Mouse (Mus musculus) liver, adult 10 weeks (tissue): ENCODE data around the gene Krtap31-1. TPM values are rescaled to one million over a fixed set of nuclear protein-coding genes. Genes with fewer than 3 reads are reported as not detected.

Experiments used
- polyA plus RNA-seq: library from polyadenylated mRNA; stranded (reverse); fragments of 350-450 nt; fragmentation: Illumina TruSeq; extraction: RNeasy Lipid Tissue Mini Kit (QIAGEN cat#74804); gene quantifications from one replicate; pipeline ENCODE4 v1.2.3, GENCODE M21; 2014; ENCODE audit warnings: low read depth, low replicate concordance

Gene Krtap31-1
- not detected for polyA plus RNA-seq

DNA sequence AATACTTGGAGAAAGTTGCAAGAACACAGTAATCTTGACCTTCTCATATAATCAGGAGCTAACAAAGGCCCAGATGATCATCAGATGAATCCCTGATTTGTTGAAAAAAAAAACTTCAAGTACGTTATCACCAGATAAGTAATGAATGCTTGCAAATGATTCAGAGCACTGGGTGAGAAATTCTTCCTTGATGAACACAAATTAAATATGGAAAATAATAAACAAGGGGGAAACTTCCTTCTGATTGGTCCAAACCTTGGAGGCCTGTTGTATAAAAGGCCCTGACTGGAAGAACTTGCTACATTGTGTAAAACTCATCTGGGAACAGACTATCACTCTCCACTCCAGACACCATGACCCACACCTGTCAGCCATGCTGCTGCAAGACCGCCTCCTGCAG, at the start of gene Krtap31-1:
Gene Krtap31-1, plus strand, starts transcription at position 301 of the 400 bp plus-strand sequence.

DNA sequence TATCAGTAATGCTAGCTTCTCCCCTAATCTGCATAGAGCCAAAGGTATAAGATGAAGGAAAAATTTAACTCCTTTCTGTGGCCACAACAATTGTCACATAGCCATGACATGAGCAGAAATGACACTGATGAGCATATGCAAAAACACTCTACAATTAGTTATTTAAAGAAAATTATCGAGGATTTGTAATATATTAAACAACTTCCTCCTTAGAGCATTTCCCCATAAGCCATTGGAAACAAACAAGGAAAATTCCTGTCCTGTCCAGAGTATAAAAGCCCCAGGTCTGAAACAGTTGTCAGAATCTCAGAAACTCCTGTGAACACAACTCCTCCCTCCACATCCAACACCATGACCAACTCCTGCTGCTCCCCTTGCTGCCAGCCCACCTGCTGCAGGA, 43.5 kb upstream of the Krtap31-1 start, which contains the start of gene Gm11559:
Gene Gm11559, plus strand, starts transcription at position 301 of the 400 bp plus-strand sequence.

DNA sequence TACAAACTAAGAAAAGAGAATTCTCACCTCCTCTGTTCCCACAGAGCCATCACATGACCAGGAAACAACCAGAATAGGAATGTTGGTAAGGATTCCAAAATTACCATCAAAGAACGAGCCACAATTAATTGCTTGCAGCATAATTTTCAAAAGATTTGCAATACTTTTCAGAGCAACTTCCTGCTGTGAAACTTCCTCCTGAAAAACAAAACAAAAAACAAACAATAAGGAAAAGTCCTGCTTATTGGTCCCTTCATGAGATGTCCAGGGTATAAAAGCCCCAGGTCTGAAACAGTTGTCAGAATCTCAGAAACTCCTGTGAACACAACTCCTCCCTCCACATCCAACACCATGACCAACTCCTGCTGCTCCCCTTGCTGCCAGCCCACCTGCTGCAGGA, 34.6 kb upstream of the Krtap31-1 start, which contains the start of gene Krtap9-1:
Gene Krtap9-1, plus strand, starts transcription at position 301 of the 400 bp plus-strand sequence.

GRCm38 (mm10) chr11:99878887-99879286, 28.8 kb upstream of the Krtap31-1 start, which contains the start of gene Gm11567:
Gene Gm11567 (plus strand): TSS chr11:99879187.

DNA sequence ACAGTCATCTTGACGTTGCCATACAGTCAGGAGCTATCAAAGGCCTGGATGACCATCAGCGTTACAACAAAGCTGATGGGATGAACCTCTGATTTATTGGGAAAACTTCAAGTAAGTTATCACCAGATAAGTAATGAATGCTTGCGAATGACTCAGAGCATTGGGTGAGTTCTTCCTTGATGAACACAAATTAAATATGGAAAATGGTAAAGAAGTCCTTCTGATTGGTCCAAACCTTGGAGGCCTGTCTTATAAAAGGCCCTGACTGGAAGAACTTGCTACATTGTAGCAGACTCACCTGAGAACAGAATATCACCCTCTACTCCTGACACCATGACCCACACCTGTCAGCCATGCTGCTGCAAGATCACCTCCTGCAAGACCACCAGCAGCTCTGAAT, 6.7 kb downstream of the Krtap31-1 start, which contains the start of gene Gm11565:
Gene Gm11565, plus strand, starts transcription at position 301 of the 400 bp plus-strand sequence.

GRCm38 (mm10) chr11:99935991-99936390, 28.3 kb downstream of the Krtap31-1 start, which contains the start of gene Krtap31-2:
Gene Krtap31-2 (plus strand): TSS chr11:99936291.

DNA sequence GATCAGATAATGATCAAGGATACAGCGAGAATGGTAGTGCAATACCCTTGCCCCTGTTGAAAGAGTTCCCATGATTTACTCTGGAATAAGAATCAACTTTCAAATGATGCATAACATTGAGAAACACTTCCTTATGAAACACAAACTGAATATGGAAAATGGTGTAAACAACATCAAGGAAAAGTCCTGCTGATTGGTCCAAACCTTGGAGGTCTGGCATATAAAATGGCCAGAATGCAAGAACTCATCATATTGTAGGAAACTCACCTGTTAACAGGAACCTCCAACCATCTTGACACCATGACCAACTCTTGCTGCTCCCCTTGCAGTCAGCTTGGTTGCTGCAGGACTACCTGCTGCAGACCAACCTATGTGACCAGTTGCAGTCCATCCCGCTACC, 40.5 kb downstream of the Krtap31-1 start, which contains the start of gene Krtap9-5:
Gene Krtap9-5, plus strand, starts transcription at position 301 of the 400 bp plus-strand sequence.

Other genes with a start within 250 kb of the Krtap31-1 start
- gene Gm11563, start 249.0 kb upstream of the Krtap31-1 start, polyA plus RNA-seq = not detected
- gene Krtap4-6, start 242.0 kb upstream of the Krtap31-1 start, polyA plus RNA-seq = not detected
- not detected for gene Gm14190, start 217.2 kb upstream of the Krtap31-1 start, polyA plus RNA-seq
- gene Gm14180, start 173.6 kb upstream of the Krtap31-1 start, polyA plus RNA-seq = not detected
- gene Gm11595, start 135.0 kb upstream of the Krtap31-1 start, polyA plus RNA-seq = not detected
- not detected for gene Krtap4-8, start 127.2 kb upstream of the Krtap31-1 start, polyA plus RNA-seq
- not detected for gene Krtap4-9, start 122.7 kb upstream of the Krtap31-1 start, polyA plus RNA-seq
- gene Gm11596, start 114.5 kb upstream of the Krtap31-1 start, polyA plus RNA-seq = not detected
- gene Gm11569, start 109.0 kb upstream of the Krtap31-1 start, polyA plus RNA-seq = not detected
- not detected for gene Gm11554, start 103.5 kb upstream of the Krtap31-1 start, polyA plus RNA-seq
- gene Krtap4-13, start 98.0 kb upstream of the Krtap31-1 start, polyA plus RNA-seq = not detected
- gene Gm11564, start 92.3 kb upstream of the Krtap31-1 start, polyA plus RNA-seq = not detected
- not detected for gene 2300003K06Rik, start 69.9 kb upstream of the Krtap31-1 start, polyA plus RNA-seq
- gene Krtap4-16, start 56.3 kb upstream of the Krtap31-1 start, polyA plus RNA-seq = not detected
- gene Gm11568, start 50.0 kb upstream of the Krtap31-1 start, polyA plus RNA-seq = not detected
- not detected for gene Gm11559, start 43.4 kb upstream of the Krtap31-1 start, polyA plus RNA-seq
- not detected for gene Krtap9-1, start 34.5 kb upstream of the Krtap31-1 start, polyA plus RNA-seq
- gene Gm11567, start 28.7 kb upstream of the Krtap31-1 start, polyA plus RNA-seq = not detected
- not detected for gene Gm11565, start 6.8 kb downstream of the Krtap31-1 start, polyA plus RNA-seq
- not detected for gene Krtap31-2, start 28.4 kb downstream of the Krtap31-1 start, polyA plus RNA-seq
- gene Krtap9-5, start 40.6 kb downstream of the Krtap31-1 start, polyA plus RNA-seq = not detected
- not detected for gene Krtap29-1, start 71.1 kb downstream of the Krtap31-1 start, polyA plus RNA-seq
- gene Krtap16-1, start 78.7 kb downstream of the Krtap31-1 start, polyA plus RNA-seq = not detected
- not detected for gene Krtap17-1, start 86.1 kb downstream of the Krtap31-1 start, polyA plus RNA-seq
- not detected for gene Krt33a, start 108.3 kb downstream of the Krtap31-1 start, polyA plus RNA-seq
- gene Krt33b, start 121.9 kb downstream of the Krtap31-1 start, polyA plus RNA-seq = not detected
- not detected for gene Krt34, start 133.6 kb downstream of the Krtap31-1 start, polyA plus RNA-seq
- not detected for gene Krt31, start 142.6 kb downstream of the Krtap31-1 start, polyA plus RNA-seq
- gene Krt32, start 180.3 kb downstream of the Krtap31-1 start, polyA plus RNA-seq = not detected
- gene Krt35, start 188.3 kb downstream of the Krtap31-1 start, polyA plus RNA-seq = not detected
- not detected for gene Krt36, start 197.7 kb downstream of the Krtap31-1 start, polyA plus RNA-seq
- not detected for gene Krt13, start 213.6 kb downstream of the Krtap31-1 start, polyA plus RNA-seq
- not detected for gene Krt15, start 228.0 kb downstream of the Krtap31-1 start, polyA plus RNA-seq
- not detected for gene Krt19, start 240.7 kb downstream of the Krtap31-1 start, polyA plus RNA-seq